Mouse (Mus musculus) small intestine, adult 2 months (tissue): ENCODE data around the gene Mst1r. TPM values are rescaled to one million over a fixed set of nuclear protein-coding genes. Genes with fewer than 3 reads are reported as not detected.

Source experiments
- H3K27ac ChIP-seq: fragments of 200-500 bp; 2 replicates; pipeline ENCODE4 v1.5.1; 2012; ENCODE audit warnings: low read depth, low read length, control low read depth, inconsistent platforms; ENCODE audit not compliant: insufficient read depth
- H3K27me3 ChIP-seq: fragments of 200-500 bp; 2 replicates; pipeline ENCODE4 v1.6.1; 2012; ENCODE audit warnings: mild to moderate bottlenecking, moderate library complexity, low read length, inconsistent platforms; ENCODE audit not compliant: control insufficient read depth, insufficient read depth
- H3K36me3 ChIP-seq: fragments of 200-500 bp; 2 replicates; pipeline ENCODE4 v1.6.1; 2012; ENCODE audit warnings: mild to moderate bottlenecking, low read length, control low read depth, inconsistent platforms; ENCODE audit not compliant: control insufficient read depth, insufficient read depth
- H3K4me1 ChIP-seq: fragments of 200-500 bp; 2 replicates; pipeline ENCODE4 v1.6.1; 2012; ENCODE audit warnings: low read length, inconsistent platforms, mixed read lengths; ENCODE audit not compliant: control insufficient read depth, insufficient read depth, insufficient read length
- H3K4me3 ChIP-seq: fragments of 200-500 bp; 2 replicates; pipeline ENCODE4 v1.5.1; 2012; ENCODE audit warnings: low read depth, mild to moderate bottlenecking, control low read depth, inconsistent platforms, low read length, moderate library complexity
- CTCF ChIP-seq: fragments of 200-500 bp; IDR thresholded peaks from 2 replicates; pipeline ENCODE4 v1.5.1; 2012; ENCODE audit warnings: low read depth, mild to moderate bottlenecking, control low read depth, inconsistent platforms, low read length, moderate library complexity, mixed read lengths; ENCODE audit not compliant: insufficient replicate concordance, insufficient read length; ENCODE audit errors: extremely low read depth
- POLR2A ChIP-seq: fragments of 200-500 bp; IDR thresholded peaks from 2 replicates; pipeline ENCODE4 v1.6.1; 2012; ENCODE audit warnings: low read depth, mild to moderate bottlenecking, control low read depth, inconsistent platforms, low read length, moderate library complexity
- WGBS: fragments of 180-500 bp; shearing (Covaris S2); methylation state at CpG from one replicate; pipeline ENCODE4 v1.1.7; 2018; 5-methylcytosine and 5-hydroxymethylcytosine counted together
- polyA plus RNA-seq: library from polyadenylated mRNA; depleted of rRNA; stranded (reverse); fragments of >200 nt; gene quantifications from 2 replicates; pipeline ENCODE4 v1.2.3, GENCODE M21; 2012

Mst1r gene
- polyA plus RNA-seq, 1 experiment: 94.7 TPM

DNA sequence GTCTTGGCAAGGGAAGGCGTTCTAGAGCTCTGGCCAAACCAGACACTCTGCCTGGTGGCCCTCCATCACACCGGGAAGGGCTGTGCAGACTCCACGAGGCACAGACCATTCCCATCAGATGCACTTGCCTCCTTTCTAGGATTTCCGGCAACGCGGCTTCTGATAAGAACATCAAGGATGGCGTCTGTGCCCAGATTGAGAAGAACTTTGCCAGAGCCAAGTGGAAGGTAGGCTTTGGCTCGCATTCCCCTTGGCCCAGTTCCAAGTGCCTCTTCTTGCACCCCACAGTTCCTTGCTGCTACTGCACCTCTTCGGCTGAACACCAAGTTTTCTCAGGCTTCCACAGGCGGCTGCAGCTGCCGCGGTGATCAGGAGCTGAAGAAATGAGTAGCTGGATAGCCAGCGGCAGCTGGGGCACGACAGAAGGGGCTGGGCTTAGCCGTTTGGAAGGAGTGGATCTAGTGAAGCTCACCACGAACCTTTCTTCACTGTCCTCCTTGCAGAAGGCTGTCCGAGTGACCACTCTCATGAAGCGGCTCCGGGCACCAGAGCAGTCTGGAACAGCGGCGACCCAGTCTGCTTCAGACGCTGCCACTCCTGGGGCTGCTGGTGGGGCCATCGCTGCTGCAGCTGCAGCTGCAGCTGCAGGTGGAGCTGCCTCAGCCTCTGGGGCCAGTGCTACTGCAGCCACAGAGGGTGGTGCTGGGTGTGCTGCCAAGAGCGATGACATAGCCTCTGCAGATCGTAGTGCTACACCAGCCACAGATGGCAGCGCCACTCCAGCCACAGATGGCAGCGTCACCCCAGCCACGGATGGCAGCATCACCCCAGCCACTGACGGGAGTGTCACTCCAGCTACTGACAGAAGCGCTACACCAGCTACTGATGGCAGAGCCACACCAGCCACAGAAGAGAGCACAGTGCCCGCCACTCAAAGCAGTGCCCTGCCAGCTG, 40.8 kb downstream of the Mst1r start:
- H3K4me1 ChIP-seq: no peaks in the 10 kb centered on the region; the same call in 1 of the 2 replicates
- WGBS: 61% methylated on average over 31 of the region's 31 CpGs
- TF ChIP-seq CTCF (no peak), POLR2A (no peak)
- no peaks in the 10 kb centered on the region for H3K27me3 ChIP-seq
- no peak overlapping the region for H3K4me3 ChIP-seq
- no peaks in the 10 kb centered on the region for H3K36me3 ChIP-seq
- no peak overlapping the region for H3K27ac ChIP-seq

DNA sequence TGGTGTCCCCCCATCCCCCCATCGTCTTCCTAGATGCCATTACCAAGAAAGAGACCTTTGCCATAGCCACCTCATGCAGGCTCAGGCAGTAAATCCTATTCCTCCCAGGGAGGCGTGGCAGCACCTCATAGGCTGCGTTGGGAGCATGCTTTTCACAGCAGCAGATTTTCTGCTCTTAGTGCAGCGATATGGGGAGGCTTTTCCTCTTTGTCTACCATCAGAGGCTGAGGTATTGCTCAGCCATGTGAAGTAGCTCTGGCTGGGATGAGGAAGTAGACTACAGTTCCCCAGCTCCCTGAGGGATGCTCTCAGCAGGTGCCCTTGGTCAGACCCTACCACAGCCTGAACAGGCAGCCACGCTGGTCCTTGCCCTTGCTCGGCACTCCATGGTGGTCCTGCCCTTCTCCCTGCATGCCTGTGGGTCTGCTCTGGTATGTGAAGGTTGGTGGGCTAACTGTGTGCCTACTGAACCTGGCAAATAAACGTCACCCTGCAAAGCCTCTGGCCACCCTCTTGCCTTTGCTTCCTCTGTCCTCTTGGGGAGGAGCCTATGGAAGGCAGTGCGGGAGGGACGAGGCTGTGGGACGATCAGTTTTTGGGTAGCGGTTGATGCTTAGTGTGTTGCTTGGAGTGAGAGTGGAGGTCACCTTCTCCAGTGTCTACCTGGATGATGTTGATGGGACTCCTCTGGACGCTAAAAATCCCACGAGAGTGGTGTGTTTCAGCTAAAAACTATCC, 42.7 kb downstream of the Mst1r start:
- Histone ChIP-seq H3K36me3 (no peaks in the 10 kb centered on the region), H3K27ac (no peak overlapping the region), H3K4me3 (no peak overlapping the region), H3K4me1 (no peaks in the 10 kb centered on the region; the same call in 1 of the 2 replicates), H3K27me3 (no peaks in the 10 kb centered on the region)
- 77% methylated on average over 13 of the region's 13 CpGs for WGBS
- TF ChIP-seq POLR2A (no peak), CTCF (no peak)

DNA sequence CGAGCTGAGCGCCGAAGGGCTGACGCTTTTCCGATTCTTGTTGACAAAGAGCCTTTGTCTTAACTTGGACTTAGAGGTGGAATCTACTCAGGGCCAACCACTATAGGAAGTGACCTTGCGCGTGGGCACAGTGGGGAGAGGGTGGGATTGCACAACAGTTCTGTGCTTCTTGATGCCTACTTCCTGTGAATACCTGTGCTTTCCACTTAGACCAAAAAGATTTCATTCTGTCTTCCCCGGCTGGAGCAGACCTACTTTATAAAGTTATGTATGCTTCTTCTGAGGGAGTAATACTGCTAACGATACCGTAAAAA, 43.2 kb downstream of the Mst1r start, which contains the start of gene Traip:
Gene Traip (plus strand): TSS at position 215 of the 314 bp plus-strand sequence.
- H3K36me3 ChIP-seq: no peaks in the 10 kb centered on the region
- no peaks in the 10 kb centered on the region; the same call in 1 of the 2 replicates for H3K4me1 ChIP-seq
- WGBS: 84% methylated on average over 10 of the region's 10 CpGs
- no peak for TF ChIP-seq CTCF
- no peak for TF ChIP-seq POLR2A
- no peak within 1 kb of the TSS for H3K27ac ChIP-seq
- H3K27me3 ChIP-seq: no peaks in the 10 kb centered on the region
- H3K4me3 ChIP-seq: peak within 1 kb of the TSS; percentile 75

DNA sequence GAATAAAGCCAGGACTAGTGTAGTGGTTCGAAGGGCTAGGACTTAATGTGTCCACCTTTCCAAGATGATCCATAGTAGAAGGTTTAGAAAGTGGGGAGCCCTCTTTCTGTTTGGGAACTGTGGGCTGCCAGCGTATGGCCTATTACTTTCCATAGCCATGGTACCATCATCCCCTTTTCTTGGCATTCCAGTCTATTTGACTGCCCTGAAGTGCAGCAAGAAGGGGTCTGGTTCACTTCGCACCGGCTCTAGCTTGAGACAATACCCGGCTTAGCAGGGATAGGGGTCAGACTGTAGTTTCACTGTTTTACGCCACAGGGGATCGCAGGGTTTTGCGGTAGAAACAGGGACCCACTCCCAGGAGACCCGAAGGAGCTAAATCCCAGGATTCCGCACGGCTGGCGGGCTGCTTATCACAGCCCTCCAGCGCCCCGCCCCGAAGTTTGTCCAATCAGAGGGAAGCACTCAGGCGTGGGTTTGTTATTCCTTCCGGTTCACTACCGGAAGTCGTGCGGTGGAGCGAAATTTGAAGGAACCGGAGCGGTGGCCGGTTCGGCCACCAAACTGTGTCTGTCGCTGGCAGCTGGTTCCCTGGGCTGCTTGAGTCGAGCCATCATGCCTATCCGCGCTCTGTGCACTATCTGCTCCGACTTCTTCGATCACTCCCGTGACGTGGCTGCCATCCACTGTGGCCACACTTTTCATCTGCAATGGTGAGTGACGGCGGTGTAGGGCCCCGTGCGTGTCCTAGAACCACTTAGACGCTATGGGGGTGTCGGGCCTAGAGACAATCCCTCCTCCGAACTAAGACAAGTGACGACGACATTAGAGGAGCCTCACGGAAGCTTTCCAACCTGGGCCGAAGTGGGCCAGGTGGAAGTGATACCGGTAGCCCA, 44.0 kb downstream of the Mst1r start:
- no peak for TF ChIP-seq CTCF
- peak; percentile 56; the same call in 1 of the 2 replicates for TF ChIP-seq POLR2A
- peak overlapping the region; percentile 75 for H3K4me3 ChIP-seq
- 21% methylated on average over 45 of the region's 45 CpGs for WGBS
- H3K36me3 ChIP-seq: no peaks in the 10 kb centered on the region
- no peaks in the 10 kb centered on the region for H3K27me3 ChIP-seq
- H3K27ac ChIP-seq: no peak overlapping the region
- H3K4me1 ChIP-seq: no peaks in the 10 kb centered on the region; the same call in 1 of the 2 replicates

DNA sequence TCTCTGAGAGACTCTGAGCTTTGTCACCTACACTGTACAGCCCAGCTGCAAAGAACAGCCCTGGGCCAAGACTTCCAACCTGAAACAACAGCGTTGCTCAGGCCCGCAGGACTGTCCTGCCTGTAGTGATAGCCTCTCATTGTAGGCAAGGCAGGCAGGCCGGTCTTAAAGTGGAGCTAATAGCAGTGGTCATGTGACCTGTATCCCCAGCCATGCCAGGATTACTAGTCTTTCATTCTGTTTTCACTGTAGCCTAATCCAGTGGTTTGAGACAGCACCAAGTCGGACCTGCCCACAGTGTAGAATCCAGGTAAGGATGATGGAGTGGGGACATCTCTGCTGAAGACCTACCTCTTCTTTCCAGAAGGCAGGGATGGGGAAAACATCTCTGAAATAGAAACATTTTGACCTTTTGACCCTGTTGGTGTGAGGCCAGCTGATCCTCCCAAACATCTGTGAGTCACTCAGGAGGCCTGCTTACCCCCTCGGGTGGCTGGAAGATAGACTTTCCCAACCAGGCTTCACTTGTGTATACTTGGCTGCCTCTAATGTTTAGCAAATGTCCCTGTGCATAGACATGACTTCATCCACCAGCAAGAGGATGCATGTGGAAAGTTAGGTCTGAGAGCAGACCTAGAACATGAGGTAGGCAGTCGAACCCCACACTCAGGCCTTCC, 49.1 kb downstream of the Mst1r start:
- peaks cover 2% of the 10 kb centered on the region; the same call in 1 of the 2 replicates for H3K36me3 ChIP-seq
- TF ChIP-seq CTCF: no peak
- no peak for TF ChIP-seq POLR2A
- H3K27ac ChIP-seq: no peak overlapping the region
- H3K27me3 ChIP-seq: no peaks in the 10 kb centered on the region
- H3K4me1 ChIP-seq: no peaks in the 10 kb centered on the region; the same call in 1 of the 2 replicates
- H3K4me3 ChIP-seq: no peak overlapping the region
- WGBS: 73% methylated on average over 6 of the region's 6 CpGs

DNA sequence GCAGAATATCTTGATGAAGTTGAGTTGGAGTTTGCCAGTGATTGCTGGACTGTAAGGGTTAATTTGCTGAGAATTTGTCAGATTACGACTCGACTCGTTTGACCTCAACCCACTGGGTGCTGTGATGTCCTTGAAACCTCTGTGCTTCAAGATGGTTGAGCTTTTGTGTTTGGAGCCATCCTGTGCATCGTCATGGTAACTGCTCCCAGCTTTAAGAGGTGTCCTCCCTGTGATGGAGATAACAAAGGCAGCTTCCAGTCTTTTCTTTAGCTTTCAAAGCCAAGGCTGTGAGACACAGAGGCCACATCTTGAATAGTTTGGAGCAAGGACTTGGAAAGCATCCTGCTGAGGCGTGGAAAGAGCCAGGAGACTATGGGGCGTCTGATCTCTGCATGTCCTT, 50.5 kb downstream of the Mst1r start:
- no peak for TF ChIP-seq POLR2A
- TF ChIP-seq CTCF: no peak
- peaks cover 2% of the 10 kb centered on the region; the same call in 1 of the 2 replicates for H3K36me3 ChIP-seq
- no peaks in the 10 kb centered on the region for H3K27me3 ChIP-seq
- H3K27ac ChIP-seq: no peak overlapping the region
- no peak overlapping the region for H3K4me3 ChIP-seq
- H3K4me1 ChIP-seq: no peaks in the 10 kb centered on the region
- 64% methylated on average over 6 of the region's 6 CpGs for WGBS
